Mouse (Mus musculus): ENCODE results near the gene Sgo1. TPM values are rescaled to one million over a fixed set of nuclear protein-coding genes. Genes with fewer than 3 reads are reported as not detected.
"Not testable (repeated sequence)": the region's sequence is repeated elsewhere in the genome, so short reads cannot be mapped to it uniquely, and the experiment has no call there.

Sgo1 gene
- polyA plus RNA-seq, 1 experiment from 2014 or later, result 5.4 TPM

- H3K36me3 ChIP-seq (replicated peaks; ENCODE audit: control insufficient read depth, insufficient read depth), result peaks cover 6% of the 10 kb centered on the region; the same call in 1 of the 2 replicates
- no peak overlapping the region for H3K9ac ChIP-seq
- H3K4me1 ChIP-seq (replicated peaks; ENCODE audit: control insufficient read depth, insufficient read depth, low read length), result no peaks in the 10 kb centered on the region
- H3K4me2 ChIP-seq (replicated peaks), result no peak overlapping the region
- no peaks in the 10 kb centered on the region for H3K27me3 ChIP-seq (ENCODE audit: control insufficient read depth, insufficient read depth, low read length)
- no peak overlapping the region for H3K27ac ChIP-seq
- ATAC-seq (ENCODE audit: low FRiP score) (peak; percentile 87), DNase-seq (ENCODE audit: low spot score) (peak; percentile 64)
- H3K4me3 ChIP-seq (replicated peaks; ENCODE audit: low read length), result no peak overlapping the region
- WGBS, result 67% methylated on average over 8 of the region's 8 CpGs
- H3K9me3 ChIP-seq (ENCODE audit: control insufficient read depth, low read length), result no peaks in the 10 kb centered on the region
Observed at GRCm38 (mm10) chr17:53678716-53679115, 10.4 kb downstream of the Sgo1 start.

DNA sequence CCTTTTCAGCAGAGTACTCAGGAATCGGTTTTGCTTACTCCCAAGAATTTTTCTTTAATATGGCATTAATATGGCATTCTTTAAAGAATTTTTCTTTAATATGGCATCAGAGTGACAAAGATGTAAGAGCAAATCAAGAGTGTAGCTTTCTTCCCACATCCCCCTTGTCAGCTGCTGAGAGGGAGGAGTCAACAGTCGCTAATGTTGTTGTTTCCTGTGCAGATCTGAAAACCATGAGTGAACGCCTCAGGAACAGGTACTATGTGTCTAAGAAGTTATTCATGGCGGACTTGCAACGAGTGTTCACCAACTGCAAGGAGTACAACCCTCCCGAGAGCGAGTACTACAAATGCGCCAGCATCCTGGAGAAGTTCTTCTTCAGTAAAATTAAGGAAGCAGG lies 18.7 kb downstream of the Sgo1 start:
- Histone ChIP-seq H3K4me3 (replicated peaks; ENCODE audit: low read length) (no peak overlapping the region), H3K9me3 (ENCODE audit: control insufficient read depth, low read length) (no peaks in the 10 kb centered on the region), H3K9ac (no peak overlapping the region), H3K4me1 (replicated peaks; ENCODE audit: control insufficient read depth, insufficient read depth, low read length) (no peaks in the 10 kb centered on the region), H3K4me2 (replicated peaks) (no peak overlapping the region), H3K27me3 (ENCODE audit: control insufficient read depth, insufficient read depth, low read length) (no peaks in the 10 kb centered on the region), H3K36me3 (replicated peaks; ENCODE audit: control insufficient read depth, insufficient read depth) (peaks cover 53% of the 10 kb centered on the region), H3K27ac (no peak overlapping the region)
- WGBS, result 93% methylated on average over 8 of the region's 8 CpGs
- DNase-seq (ENCODE audit: low spot score) (no peak), ATAC-seq (ENCODE audit: low FRiP score) (no peak)

- no peaks in the 10 kb centered on the region for H3K9me3 ChIP-seq (ENCODE audit: control insufficient read depth, low read length)
- no peak overlapping the region for H3K4me3 ChIP-seq (replicated peaks; ENCODE audit: low read length)
- H3K27ac ChIP-seq, result no peak overlapping the region
- H3K4me2 ChIP-seq (replicated peaks), result no peak overlapping the region
- ATAC-seq (ENCODE audit: low FRiP score) (no peak), DNase-seq (ENCODE audit: low spot score) (no peak)
- H3K9ac ChIP-seq, result no peak overlapping the region
- H3K36me3 ChIP-seq (replicated peaks; ENCODE audit: control insufficient read depth, insufficient read depth), result peaks cover 54% of the 10 kb centered on the region
- WGBS, result 69% methylated on average over 2 of the region's 2 CpGs
- H3K4me1 ChIP-seq (replicated peaks; ENCODE audit: control insufficient read depth, insufficient read depth, low read length), result no peaks in the 10 kb centered on the region
- no peaks in the 10 kb centered on the region for H3K27me3 ChIP-seq (ENCODE audit: control insufficient read depth, insufficient read depth, low read length)
Observed at GRCm38 (mm10) chr17:53664703-53665382, 24.3 kb downstream of the Sgo1 start.

- Histone ChIP-seq H3K4me3 (replicated peaks; ENCODE audit: low read length) (no peak overlapping the region), H3K9ac (no peak overlapping the region), H3K4me1 (replicated peaks; ENCODE audit: control insufficient read depth, insufficient read depth, low read length) (no peaks in the 10 kb centered on the region), H3K27me3 (ENCODE audit: control insufficient read depth, insufficient read depth, low read length) (no peaks in the 10 kb centered on the region), H3K4me2 (replicated peaks) (no peak overlapping the region), H3K9me3 (ENCODE audit: control insufficient read depth, low read length) (no peaks in the 10 kb centered on the region), H3K27ac (no peak overlapping the region), H3K36me3 (replicated peaks; ENCODE audit: control insufficient read depth, insufficient read depth) (peaks cover 55% of the 10 kb centered on the region)
- ATAC-seq (ENCODE audit: low FRiP score), result no peak
- DNase-seq (ENCODE audit: low spot score), result no peak
- 93% methylated on average over 3 of the region's 3 CpGs for WGBS
Observed at GRCm38 (mm10) chr17:53664267-53664666, 24.9 kb downstream of the Sgo1 start.

DNA sequence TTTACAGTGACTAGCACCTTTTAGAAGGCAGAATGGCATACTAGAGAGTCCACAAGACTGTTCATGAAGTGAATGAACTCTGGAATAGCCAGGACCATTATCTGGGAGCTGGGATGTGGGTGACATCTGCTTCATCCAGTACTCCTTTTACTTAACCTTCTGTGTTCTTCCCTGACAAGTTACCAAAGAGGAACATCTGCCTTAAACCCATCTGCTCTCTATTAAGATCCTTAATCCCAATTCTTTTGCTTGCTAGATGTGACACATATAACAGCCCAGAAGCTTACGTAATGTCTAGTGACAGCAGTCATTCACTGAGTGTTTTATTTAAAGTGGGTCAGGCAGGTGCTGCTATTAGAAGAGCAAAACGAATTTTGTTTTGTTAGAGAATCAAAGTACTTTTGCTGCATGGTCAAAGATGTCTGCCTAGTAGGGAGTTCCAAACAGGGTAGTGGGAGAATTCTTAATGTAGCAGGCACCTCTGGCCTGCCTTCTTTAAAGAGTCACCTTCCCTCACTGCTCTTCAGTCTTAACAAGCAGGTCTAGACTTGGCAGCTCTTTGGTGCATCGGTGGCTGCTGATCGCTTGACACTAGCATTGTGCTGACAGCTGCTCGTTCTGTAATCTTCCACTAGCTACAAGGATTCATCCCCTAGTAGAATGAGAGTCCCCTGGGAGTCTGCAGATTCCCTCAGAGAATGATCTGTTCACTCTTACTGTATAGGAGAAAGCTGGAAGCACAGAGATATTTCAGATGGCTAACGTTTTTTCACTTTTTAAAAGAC lies 27.9 kb downstream of the Sgo1 start:
- no peak overlapping the region for H3K27ac ChIP-seq
- DNase-seq (ENCODE audit: low spot score) (no peak), ATAC-seq (ENCODE audit: low FRiP score) (no peak)
- H3K36me3 ChIP-seq (replicated peaks; ENCODE audit: control insufficient read depth, insufficient read depth), result peaks cover 44% of the 10 kb centered on the region
- H3K9ac ChIP-seq, result no peak overlapping the region
- no peaks in the 10 kb centered on the region for H3K4me1 ChIP-seq (replicated peaks; ENCODE audit: control insufficient read depth, insufficient read depth, low read length)
- no peaks in the 10 kb centered on the region for H3K27me3 ChIP-seq (ENCODE audit: control insufficient read depth, insufficient read depth, low read length)
- H3K4me2 ChIP-seq (replicated peaks), result no peak overlapping the region
- WGBS, result 76% methylated on average over 6 of the region's 6 CpGs
- no peaks in the 10 kb centered on the region for H3K9me3 ChIP-seq (ENCODE audit: control insufficient read depth, low read length)
- no peak overlapping the region for H3K4me3 ChIP-seq (replicated peaks; ENCODE audit: low read length)

DNA sequence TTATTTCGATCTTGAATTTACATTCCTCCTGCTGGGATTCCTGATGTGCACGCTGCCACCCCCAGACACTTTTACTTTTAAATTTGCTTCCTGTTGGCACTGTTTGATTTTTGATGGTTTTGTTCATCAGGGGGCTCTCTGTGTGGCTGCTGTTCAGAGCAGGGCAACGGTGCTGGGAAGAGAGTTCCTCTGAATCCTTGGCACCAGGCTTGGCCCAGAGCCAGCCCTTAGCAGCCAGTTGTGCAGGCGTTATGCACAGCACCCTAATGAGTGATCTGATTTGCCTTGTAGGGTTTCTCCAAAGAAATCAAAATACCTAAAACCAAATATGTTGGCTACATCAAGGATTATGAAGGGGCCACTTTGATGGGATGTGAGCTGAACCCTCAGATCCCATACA lies 29.4 kb downstream of the Sgo1 start:
- ATAC-seq (ENCODE audit: low FRiP score), result peak; percentile 82
- H3K4me2 ChIP-seq (replicated peaks), result no peak overlapping the region
- H3K27me3 ChIP-seq (ENCODE audit: control insufficient read depth, insufficient read depth, low read length), result no peaks in the 10 kb centered on the region
- H3K27ac ChIP-seq, result no peak overlapping the region
- 46% methylated on average over 4 of the region's 4 CpGs for WGBS
- H3K4me1 ChIP-seq (replicated peaks; ENCODE audit: control insufficient read depth, insufficient read depth, low read length), result no peaks in the 10 kb centered on the region
- no peak overlapping the region for H3K9ac ChIP-seq
- peaks cover 47% of the 10 kb centered on the region for H3K36me3 ChIP-seq (replicated peaks; ENCODE audit: control insufficient read depth, insufficient read depth)
- no peaks in the 10 kb centered on the region for H3K9me3 ChIP-seq (ENCODE audit: control insufficient read depth, low read length)
- peak; percentile 63 for DNase-seq (ENCODE audit: low spot score)
- no peak overlapping the region for H3K4me3 ChIP-seq (replicated peaks; ENCODE audit: low read length)

DNA sequence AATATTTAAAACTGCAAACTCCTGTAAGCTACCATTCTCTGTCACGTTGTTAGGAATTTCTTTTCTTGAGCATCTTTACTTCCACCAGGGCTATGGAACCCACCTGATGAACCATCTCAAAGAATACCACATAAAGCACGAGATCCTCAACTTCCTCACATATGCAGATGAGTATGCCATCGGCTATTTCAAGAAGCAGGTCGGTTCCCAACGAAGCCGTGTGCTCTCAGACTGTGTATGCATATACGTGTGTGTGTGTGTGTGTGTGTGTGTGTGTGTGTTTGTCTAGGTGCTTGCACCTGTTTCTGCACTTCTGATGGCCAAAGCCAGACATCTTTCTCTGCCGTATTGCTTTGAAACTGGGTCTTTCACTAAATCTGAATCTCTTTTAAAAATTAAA lies 29.9 kb downstream of the Sgo1 start:
- Histone ChIP-seq H3K9ac (no peak overlapping the region), H3K27me3 (ENCODE audit: control insufficient read depth, insufficient read depth, low read length) (no peaks in the 10 kb centered on the region), H3K36me3 (replicated peaks; ENCODE audit: control insufficient read depth, insufficient read depth) (peaks cover 50% of the 10 kb centered on the region), H3K4me2 (replicated peaks) (no peak overlapping the region), H3K9me3 (ENCODE audit: control insufficient read depth, low read length) (no peaks in the 10 kb centered on the region), H3K4me3 (replicated peaks; ENCODE audit: low read length) (no peak overlapping the region), H3K27ac (no peak overlapping the region), H3K4me1 (replicated peaks; ENCODE audit: control insufficient read depth, insufficient read depth, low read length) (no peaks in the 10 kb centered on the region)
- no peak for DNase-seq (ENCODE audit: low spot score)
- ATAC-seq (ENCODE audit: low FRiP score), result no peak; the same call in 1 of the 2 replicates
- 77% methylated on average over 8 of the region's 8 CpGs for WGBS

DNA sequence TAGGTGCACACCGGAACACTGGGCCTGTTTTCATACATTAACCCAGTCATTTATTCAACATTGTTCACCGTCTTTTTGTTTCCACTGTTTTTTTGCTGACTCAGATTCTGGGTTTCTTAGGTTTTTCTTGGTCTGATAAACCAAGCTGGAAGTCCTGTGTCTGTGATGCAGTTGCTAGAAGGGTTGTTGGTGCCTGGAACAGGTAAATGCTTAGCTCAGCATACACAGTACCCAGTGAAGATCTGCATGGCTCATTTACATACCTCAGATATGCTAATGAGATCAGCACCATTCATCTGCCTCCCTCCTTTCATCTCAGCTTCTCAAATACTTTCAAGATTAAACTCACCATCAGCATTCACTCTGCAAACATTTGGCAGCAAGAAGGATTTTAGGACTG lies 30.5 kb downstream of the Sgo1 start:
- H3K27ac ChIP-seq, result no peak overlapping the region
- no peak overlapping the region for H3K4me3 ChIP-seq (replicated peaks; ENCODE audit: low read length)
- no peaks in the 10 kb centered on the region for H3K4me1 ChIP-seq (replicated peaks; ENCODE audit: control insufficient read depth, insufficient read depth, low read length)
- peaks cover 50% of the 10 kb centered on the region for H3K36me3 ChIP-seq (replicated peaks; ENCODE audit: control insufficient read depth, insufficient read depth)
- H3K9me3 ChIP-seq (ENCODE audit: control insufficient read depth, low read length), result no peaks in the 10 kb centered on the region
- no peak overlapping the region for H3K4me2 ChIP-seq (replicated peaks)
- DNase-seq (ENCODE audit: low spot score) (no peak), ATAC-seq (ENCODE audit: low FRiP score) (0 out of 2 replicates have a peak, but pooled peaks have one; percentile 38)
- no peaks in the 10 kb centered on the region for H3K27me3 ChIP-seq (ENCODE audit: control insufficient read depth, insufficient read depth, low read length)
- WGBS, result 70% methylated on average over 2 of the region's 2 CpGs
- no peak overlapping the region for H3K9ac ChIP-seq

GRCm38 (mm10) chr17:53657391-53657790 lies 31.7 kb downstream of the Sgo1 start:
- not testable (repeated sequence) for ATAC-seq (ENCODE audit: low FRiP score); H3K4me3 ChIP-seq (replicated peaks; ENCODE audit: low read length); DNase-seq (ENCODE audit: low spot score); H3K4me2 ChIP-seq (replicated peaks); H3K27ac ChIP-seq; H3K9me3 ChIP-seq (ENCODE audit: control insufficient read depth, low read length); H3K9ac ChIP-seq; H3K4me1 ChIP-seq (replicated peaks; ENCODE audit: control insufficient read depth, insufficient read depth, low read length); H3K27me3 ChIP-seq (ENCODE audit: control insufficient read depth, insufficient read depth, low read length)
- H3K36me3 ChIP-seq (replicated peaks; ENCODE audit: control insufficient read depth, insufficient read depth), result peaks cover 49% of the 10 kb centered on the region
- 74% methylated on average over 2 of the region's 2 CpGs for WGBS
